Mouse (Mus musculus) forebrain, embryonic 11.5 days (tissue): ENCODE results near the gene Olfr279. TPM values are rescaled to one million over a fixed set of nuclear protein-coding genes. Genes with fewer than 3 reads are reported as not detected.

Experiments
- ATAC-seq: fragments of 200-750 bp; cut with Nextera tagmentation; replicated peaks from 2 replicates; pipeline ENCODE4 v1.8.0; 2017; ENCODE audit warnings: moderate TSS enrichment; ENCODE audit not compliant: low FRiP score
- DNase-seq: peaks from one replicate; pipeline ENCODE4 v3.0.0-alpha.2; 2017; ENCODE audit warnings: low spot score
- H3K27ac ChIP-seq: fragments of 300-500 bp; sonication (generic); 2 replicates; pipeline ENCODE4 v1.5.1; 2014; ENCODE audit warnings: low read depth, low read length
- H3K27me3 ChIP-seq: fragments of 300-500 bp; sonication (generic); 2 replicates; pipeline ENCODE4 v1.6.1; 2014; ENCODE audit warnings: mild to moderate bottlenecking, low read length, mixed read lengths; ENCODE audit not compliant: control insufficient read depth, insufficient read depth
- H3K36me3 ChIP-seq: fragments of 300-500 bp; sonication (generic); 2 replicates; pipeline ENCODE4 v1.6.1; 2014; ENCODE audit warnings: mild to moderate bottlenecking, low read length, moderate library complexity, mixed read lengths; ENCODE audit not compliant: control insufficient read depth, insufficient read depth
- H3K4me1 ChIP-seq: fragments of 300-500 bp; sonication (generic); replicated peaks from 2 replicates; pipeline ENCODE4 v1.6.1; 2014; ENCODE audit warnings: low read length, mixed read lengths; ENCODE audit not compliant: control insufficient read depth, insufficient read depth
- H3K4me2 ChIP-seq: fragments of 300-500 bp; sonication (generic); 2 replicates; pipeline ENCODE4 v1.6.1; 2014; ENCODE audit warnings: low read depth, mild to moderate bottlenecking, low read length, moderate library complexity, mixed read lengths; ENCODE audit not compliant: severe bottlenecking
- H3K4me3 ChIP-seq: fragments of 300-500 bp; sonication (generic); 2 replicates; pipeline ENCODE4 v1.5.1; 2014; ENCODE audit warnings: low read depth, low read length
- H3K9ac ChIP-seq: fragments of 300-500 bp; sonication (generic); 2 replicates; pipeline ENCODE4 v1.6.1; 2014; ENCODE audit warnings: low read length
- H3K9me3 ChIP-seq: fragments of 300-500 bp; sonication (generic); 2 replicates; pipeline ENCODE4 v1.6.1; 2016; ENCODE audit warnings: low read length, mixed read lengths; ENCODE audit not compliant: control insufficient read depth
- WGBS: fragments of 180-500 bp; shearing (Covaris S2); extraction: QIAGEN DNeasy Blood & Tissue Kit; methylation state at CpG from one replicate; pipeline ENCODE4 v1.1.7; 2014; 5-methylcytosine and 5-hydroxymethylcytosine counted together
- polyA plus RNA-seq: library from polyadenylated mRNA; unstranded; fragments of >200 nt; fragmentation: Nextera tagmentation; extraction: Ambion mirVana; gene quantifications from 2 replicates; pipeline ENCODE4 v1.2.1, GENCODE M21; 2014

Olfr279 gene
- not detected in 2 replicates for polyA plus RNA-seq

- no peak within 1 kb of the TSS for H3K9ac ChIP-seq
These were observed at the start of gene Olfr279 for GRCm38 (mm10) chr15:98492102-98492501. Gene Olfr279, plus strand, starts transcription at chr15:98492402.

GRCm38 (mm10) chr15:98444561-98444960 is 47.6 kb upstream of the Olfr279 start:
- 82% methylated on average over 3 of the region's 3 CpGs for WGBS
- no peak overlapping the region for H3K27ac ChIP-seq
- no peak overlapping the region for H3K4me2 ChIP-seq
- DNase-seq: no peak
- no peaks in the 10 kb centered on the region for H3K27me3 ChIP-seq
- no peaks in the 10 kb centered on the region for H3K36me3 ChIP-seq
- no peaks in the 10 kb centered on the region for H3K4me1 ChIP-seq
- no peak overlapping the region for H3K9ac ChIP-seq
- no peaks in the 10 kb centered on the region for H3K9me3 ChIP-seq
- no peak overlapping the region for H3K4me3 ChIP-seq
- no peak for ATAC-seq

More at GRCm38 (mm10) chr15:98492102-98492501, at the start of gene Olfr279:
- no peaks in the 10 kb centered on the region for H3K4me1 ChIP-seq
- H3K27ac ChIP-seq: no peak within 1 kb of the TSS
- H3K4me3 ChIP-seq: no peak within 1 kb of the TSS
- H3K36me3 ChIP-seq: no peaks in the 10 kb centered on the region
- no peak within 1 kb of the TSS for H3K4me2 ChIP-seq
- WGBS: 55% methylated on average over 4 of the region's 4 CpGs
- H3K27me3 ChIP-seq: no peaks in the 10 kb centered on the region
- no peaks in the 10 kb centered on the region for H3K9me3 ChIP-seq
- DNase-seq: no peak
- no peak for ATAC-seq

GRCm38 (mm10) chr15:98448521-98448920 is 43.7 kb upstream of the Olfr279 start:
- Histone ChIP-seq H3K9me3 (no peaks in the 10 kb centered on the region), H3K27ac (no peak overlapping the region), H3K4me1 (no peaks in the 10 kb centered on the region), H3K4me2 (no peak overlapping the region), H3K36me3 (no peaks in the 10 kb centered on the region), H3K4me3 (no peak overlapping the region), H3K9ac (no peak overlapping the region), H3K27me3 (no peaks in the 10 kb centered on the region)
- ATAC-seq (no peak), DNase-seq (no peak)
- 58% methylated on average over 4 of the region's 4 CpGs for WGBS

- DNase-seq (no peak), ATAC-seq (no peak)
- WGBS: 93% methylated on average over 7 of the region's 7 CpGs
These were observed 39.9 kb upstream of the Olfr279 start, which contains the start of gene Olfr281 for GRCm38 (mm10) chr15:98452288-98452687. Gene Olfr281, plus strand, starts transcription at chr15:98452588.

GRCm38 (mm10) chr15:98469596-98469995 is 22.6 kb upstream of the Olfr279 start, which contains the start of gene OR5BS1P:
Gene OR5BS1P, plus strand, starts transcription at chr15:98469896.
- no peaks in the 10 kb centered on the region for H3K9me3 ChIP-seq
- no peak within 1 kb of the TSS for H3K4me2 ChIP-seq
- H3K4me3 ChIP-seq: no peak within 1 kb of the TSS
- no peaks in the 10 kb centered on the region for H3K27me3 ChIP-seq
- no peaks in the 10 kb centered on the region for H3K36me3 ChIP-seq
- H3K9ac ChIP-seq: no peak within 1 kb of the TSS
- DNase-seq (no peak), ATAC-seq (no peak)
- no peaks in the 10 kb centered on the region for H3K4me1 ChIP-seq
- 91% methylated on average over 4 of the region's 4 CpGs for WGBS
- no peak within 1 kb of the TSS for H3K27ac ChIP-seq

More at GRCm38 (mm10) chr15:98452288-98452687, 39.9 kb upstream of the Olfr279 start, which contains the start of gene Olfr281:
- no peaks in the 10 kb centered on the region for H3K4me1 ChIP-seq
- H3K27me3 ChIP-seq: no peaks in the 10 kb centered on the region
- no peaks in the 10 kb centered on the region for H3K9me3 ChIP-seq
- H3K27ac ChIP-seq: no peak within 1 kb of the TSS
- H3K36me3 ChIP-seq: no peaks in the 10 kb centered on the region
- no peak within 1 kb of the TSS for H3K4me3 ChIP-seq
- H3K4me2 ChIP-seq: no peak within 1 kb of the TSS
- no peak within 1 kb of the TSS for H3K9ac ChIP-seq

GRCm38 (mm10) chr15:98471539-98471938 is 20.7 kb upstream of the Olfr279 start:
- Histone ChIP-seq H3K4me3 (no peak overlapping the region), H3K27me3 (no peaks in the 10 kb centered on the region), H3K27ac (no peak overlapping the region), H3K4me2 (no peak overlapping the region), H3K9ac (no peak overlapping the region), H3K4me1 (no peaks in the 10 kb centered on the region), H3K9me3 (no peaks in the 10 kb centered on the region), H3K36me3 (no peaks in the 10 kb centered on the region)
- DNase-seq: no peak
- ATAC-seq: no peak
- 92% methylated on average over 13 of the region's 13 CpGs for WGBS

GRCm38 (mm10) chr15:98474958-98475357 is 17.2 kb upstream of the Olfr279 start:
- Histone ChIP-seq H3K4me2 (no peak overlapping the region), H3K27me3 (no peaks in the 10 kb centered on the region), H3K27ac (no peak overlapping the region), H3K9ac (no peak overlapping the region), H3K9me3 (no peaks in the 10 kb centered on the region), H3K36me3 (no peaks in the 10 kb centered on the region), H3K4me3 (no peak overlapping the region), H3K4me1 (no peaks in the 10 kb centered on the region)
- DNase-seq: no peak
- no peak for ATAC-seq
- WGBS: 76% methylated on average over 10 of the region's 10 CpGs

GRCm38 (mm10) chr15:98475382-98475781 is 16.8 kb upstream of the Olfr279 start:
- WGBS: 58% methylated on average over 10 of the region's 10 CpGs

GRCm38 (mm10) chr15:98476281-98476680 is 15.9 kb upstream of the Olfr279 start:
- 78% methylated on average over 5 of the region's 5 CpGs for WGBS
- no peak for DNase-seq

More at GRCm38 (mm10) chr15:98475382-98475781, 16.8 kb upstream of the Olfr279 start:
- DNase-seq (peak; percentile 56), ATAC-seq (no peak)
- Histone ChIP-seq H3K9me3 (no peaks in the 10 kb centered on the region), H3K27ac (no peak overlapping the region), H3K4me3 (no peak overlapping the region), H3K27me3 (no peaks in the 10 kb centered on the region), H3K36me3 (no peaks in the 10 kb centered on the region), H3K9ac (no peak overlapping the region), H3K4me2 (no peak overlapping the region), H3K4me1 (no peaks in the 10 kb centered on the region)

More at GRCm38 (mm10) chr15:98476281-98476680, 15.9 kb upstream of the Olfr279 start:
- no peak overlapping the region for H3K4me3 ChIP-seq
- H3K27ac ChIP-seq: no peak overlapping the region
- H3K4me1 ChIP-seq: no peaks in the 10 kb centered on the region
- H3K36me3 ChIP-seq: no peaks in the 10 kb centered on the region
- no peak for ATAC-seq
- no peak overlapping the region for H3K4me2 ChIP-seq
- H3K27me3 ChIP-seq: no peaks in the 10 kb centered on the region
- H3K9me3 ChIP-seq: no peaks in the 10 kb centered on the region
- no peak overlapping the region for H3K9ac ChIP-seq
